Mouse (Mus musculus): ENCODE results near the gene Slc25a41.

The Slc25a41 gene

DNA sequence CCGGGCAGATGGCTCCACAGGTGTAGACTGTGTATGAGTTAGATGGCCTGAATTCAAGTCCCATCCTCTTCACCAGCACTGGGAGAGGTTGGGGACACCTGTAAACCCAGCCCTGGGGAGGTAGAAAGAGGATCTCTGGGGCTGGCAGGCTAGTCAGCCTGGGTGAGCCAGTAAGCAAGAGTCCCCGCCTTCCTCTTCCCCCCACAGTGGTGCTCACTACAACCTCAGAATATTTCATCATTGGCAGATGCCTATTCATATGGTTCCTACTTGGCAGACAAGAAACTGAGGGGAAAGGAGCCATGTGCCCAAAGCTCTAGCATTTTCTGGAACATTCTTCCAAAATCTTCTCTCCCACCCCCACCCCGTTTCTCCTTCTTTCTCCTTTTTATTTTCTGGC, 7.4 kb upstream of the Slc25a41 start:
- DNase-seq (ENCODE audit: extremely low read depth, low read depth), result no peak

DNA sequence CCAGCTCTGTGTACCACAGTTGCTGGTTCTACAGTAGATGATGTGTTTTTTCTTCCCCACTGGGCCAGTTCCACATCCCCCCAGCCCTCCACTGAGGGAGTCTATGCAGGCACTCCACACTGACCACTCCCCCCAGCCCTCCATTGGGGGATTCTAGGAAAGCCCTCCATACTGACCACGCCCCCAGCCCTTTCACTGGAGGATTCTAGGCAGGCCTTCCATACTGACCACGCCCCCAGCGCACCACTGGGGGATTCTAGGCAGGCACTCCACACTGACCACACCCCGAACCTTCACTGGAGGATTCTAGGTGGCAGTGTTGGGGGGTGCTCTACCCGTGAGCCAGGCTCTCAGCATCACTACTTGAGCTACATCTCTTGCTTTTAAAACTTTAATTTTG, 6.0 kb upstream of the Slc25a41 start:
- DNase-seq (ENCODE audit: extremely low read depth, low read depth), result no peak

- DNase-seq (ENCODE audit: extremely low read depth, low read depth), result no peak
These were observed 2.5 kb downstream of the Slc25a41 start for GRCm38 (mm10) chr17:57038978-57039377.

- no peak for DNase-seq (ENCODE audit: extremely low read depth, low read depth)
These were observed 8.6 kb downstream of the Slc25a41 start for GRCm38 (mm10) chr17:57032854-57033253.

DNA sequence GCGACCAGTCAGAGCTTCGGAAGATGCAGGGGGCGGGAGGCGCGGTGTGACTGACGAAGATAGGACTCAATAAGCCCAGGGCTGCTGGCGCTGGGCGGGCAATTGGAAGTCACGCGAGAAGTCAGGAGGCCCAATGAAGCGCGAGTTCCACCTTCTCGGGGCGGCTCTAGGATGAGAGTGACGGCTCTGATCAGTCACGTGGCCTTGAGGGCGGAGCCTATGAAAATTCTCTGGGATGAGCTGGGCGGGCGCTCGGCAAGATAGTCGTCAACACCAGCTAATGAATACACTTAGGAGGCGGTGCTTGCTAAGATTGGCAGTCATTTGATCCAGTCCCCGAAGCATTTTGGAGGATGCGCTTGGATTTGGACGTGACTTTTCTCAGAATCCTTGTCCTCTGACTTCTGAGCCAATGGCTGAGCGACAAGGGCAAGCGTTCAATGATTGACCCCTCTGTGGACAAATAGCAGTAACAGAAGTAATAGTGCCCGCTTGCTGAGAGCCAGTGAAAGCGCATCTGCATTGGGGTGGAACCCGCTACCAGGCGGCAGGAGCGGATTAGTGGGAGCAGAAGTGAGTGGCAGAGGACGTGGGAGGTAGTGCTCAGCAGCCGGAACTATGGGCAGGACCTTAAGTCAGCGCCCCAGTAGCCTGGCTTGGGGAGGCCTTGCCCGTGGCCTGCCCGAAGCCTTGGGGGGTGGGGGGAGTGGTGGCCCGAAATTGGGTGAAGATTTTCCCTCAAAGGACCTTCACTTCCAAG, 9.6 kb downstream of the Slc25a41 start:
- DNase-seq (ENCODE audit: extremely low read depth, low read depth), result peak; percentile 100

DNA sequence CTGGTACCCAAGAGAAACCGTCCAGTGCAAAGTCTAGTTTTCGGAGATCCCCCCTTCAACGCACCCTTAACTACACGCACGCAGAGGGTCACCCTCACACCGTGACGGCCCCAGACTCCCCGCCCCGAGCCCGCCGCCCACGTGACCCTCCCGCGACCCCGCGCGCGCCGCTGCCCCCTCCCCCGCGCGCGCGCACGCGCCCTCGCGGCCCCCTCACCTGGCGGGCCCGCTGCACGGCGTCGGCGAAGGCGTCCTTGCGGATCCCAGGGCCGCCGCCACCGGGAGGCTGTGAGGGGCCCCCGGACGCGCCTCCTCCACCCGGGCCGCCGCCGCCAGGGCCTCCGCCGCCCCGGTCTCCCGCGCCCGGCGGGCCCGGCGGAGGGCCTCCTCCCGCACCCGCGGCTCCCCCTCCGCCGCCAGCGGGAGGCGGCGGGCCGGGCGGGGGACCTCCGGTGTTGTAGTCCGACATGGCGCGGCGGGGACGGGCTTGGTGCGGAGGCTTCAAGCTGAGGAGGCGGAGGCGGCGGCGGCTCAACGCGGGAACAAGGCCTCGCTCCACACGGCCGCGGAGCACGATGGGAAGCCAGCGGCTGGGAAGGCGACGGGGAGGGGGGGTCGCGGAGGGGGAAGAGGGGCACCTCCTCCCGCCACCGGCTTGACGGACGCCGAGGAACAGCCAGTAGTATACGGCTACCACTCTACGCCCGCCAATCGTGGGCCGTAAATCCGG, 10.4 kb downstream of the Slc25a41 start, which contains the start of gene Khsrp:
Gene Khsrp, minus strand, starts transcription at position 592 of the 730 bp plus-strand sequence.
- no peak for DNase-seq (ENCODE audit: extremely low read depth, low read depth)

DNA sequence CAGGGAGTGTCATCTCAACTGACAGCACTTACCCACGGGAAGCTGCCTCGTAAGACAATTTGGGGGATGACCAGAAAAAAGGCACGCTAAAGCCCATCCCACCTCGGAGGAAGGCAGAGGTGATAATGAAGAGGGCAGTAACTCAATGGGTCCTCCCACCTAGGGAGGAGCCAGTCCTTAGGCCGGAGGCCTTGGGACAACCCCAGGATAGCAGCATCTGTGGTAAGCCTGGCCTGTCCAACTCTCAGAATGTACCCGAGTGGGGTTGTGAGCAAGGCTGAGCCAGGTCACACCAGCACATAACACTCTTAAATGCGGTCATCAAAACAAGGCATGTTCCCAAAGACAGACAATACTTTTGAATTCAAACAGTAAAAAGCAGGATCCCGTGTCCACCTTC, 11.8 kb downstream of the Slc25a41 start:
- DNase-seq (ENCODE audit: extremely low read depth, low read depth), result no peak

- no peak for DNase-seq (ENCODE audit: extremely low read depth, low read depth)
These were observed 14.0 kb downstream of the Slc25a41 start for GRCm38 (mm10) chr17:57027471-57027870.

DNA sequence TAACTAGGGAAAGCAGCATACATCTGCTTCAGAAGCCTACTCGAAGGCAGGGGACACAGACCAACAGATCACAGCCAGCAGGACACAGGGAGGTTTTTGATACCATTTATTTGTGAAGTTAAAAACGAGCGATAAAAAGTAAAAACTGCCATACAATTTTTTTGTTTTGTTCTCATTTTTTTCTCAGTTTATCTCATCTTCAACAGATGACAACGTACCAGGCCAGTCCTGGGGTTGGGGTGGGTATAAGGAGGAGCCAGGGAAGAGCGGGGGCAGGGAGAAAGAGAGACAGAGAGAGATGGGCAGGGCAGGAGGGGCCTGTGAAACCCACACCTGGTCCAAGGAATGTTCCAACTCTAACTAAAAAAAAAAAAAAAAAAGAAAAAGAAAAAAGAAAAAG, 20.5 kb downstream of the Slc25a41 start:
- no peak for DNase-seq (ENCODE audit: extremely low read depth, low read depth)

DNA sequence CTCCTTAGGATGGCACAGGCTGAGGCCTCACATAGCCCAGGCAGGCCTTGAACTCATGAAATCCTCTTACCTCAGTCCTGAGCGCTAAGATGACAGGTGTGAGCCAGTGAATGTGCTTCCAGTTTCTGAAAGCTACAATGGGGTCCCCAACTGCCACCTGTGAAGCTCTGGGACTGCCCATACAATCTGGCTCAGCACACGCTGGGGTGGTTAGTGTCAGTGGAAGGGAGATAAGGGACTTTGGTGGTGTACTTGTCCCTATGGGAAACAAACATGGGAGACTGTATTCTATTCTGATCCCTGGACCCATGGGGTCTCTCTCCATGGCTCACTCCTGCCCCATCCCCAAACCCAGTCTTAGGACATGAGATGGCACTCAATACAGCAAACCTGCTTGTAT, 21.8 kb downstream of the Slc25a41 start:
- no peak for DNase-seq (ENCODE audit: extremely low read depth, low read depth)

DNA sequence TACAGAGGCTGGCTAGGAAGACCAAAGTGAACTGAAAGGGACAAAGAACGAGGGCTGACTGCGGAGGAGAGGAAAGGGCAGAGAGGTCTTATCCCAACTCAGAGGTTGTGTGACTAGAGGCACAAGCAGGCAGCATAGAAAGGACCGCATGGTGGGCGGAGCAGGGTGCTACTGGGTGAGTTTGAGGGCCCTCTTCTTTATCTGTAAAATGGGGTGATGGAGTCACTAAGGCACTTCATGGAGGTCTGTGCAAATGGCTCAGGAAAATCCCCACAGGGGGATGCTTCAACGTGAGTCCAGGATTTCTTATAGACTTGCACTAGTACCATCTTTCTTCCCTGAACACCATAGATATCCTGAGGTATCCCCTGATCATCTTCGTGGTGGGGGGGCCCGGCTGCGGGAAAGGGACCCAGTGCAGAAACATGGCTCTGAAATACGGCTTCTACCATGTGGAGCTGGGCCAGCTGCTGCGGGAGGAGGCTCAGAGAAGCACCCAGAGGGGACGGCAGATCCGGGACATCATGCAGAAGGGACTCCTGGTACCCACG, 29.1 kb downstream of the Slc25a41 start:
- DNase-seq (ENCODE audit: extremely low read depth, low read depth), result no peak

DNA sequence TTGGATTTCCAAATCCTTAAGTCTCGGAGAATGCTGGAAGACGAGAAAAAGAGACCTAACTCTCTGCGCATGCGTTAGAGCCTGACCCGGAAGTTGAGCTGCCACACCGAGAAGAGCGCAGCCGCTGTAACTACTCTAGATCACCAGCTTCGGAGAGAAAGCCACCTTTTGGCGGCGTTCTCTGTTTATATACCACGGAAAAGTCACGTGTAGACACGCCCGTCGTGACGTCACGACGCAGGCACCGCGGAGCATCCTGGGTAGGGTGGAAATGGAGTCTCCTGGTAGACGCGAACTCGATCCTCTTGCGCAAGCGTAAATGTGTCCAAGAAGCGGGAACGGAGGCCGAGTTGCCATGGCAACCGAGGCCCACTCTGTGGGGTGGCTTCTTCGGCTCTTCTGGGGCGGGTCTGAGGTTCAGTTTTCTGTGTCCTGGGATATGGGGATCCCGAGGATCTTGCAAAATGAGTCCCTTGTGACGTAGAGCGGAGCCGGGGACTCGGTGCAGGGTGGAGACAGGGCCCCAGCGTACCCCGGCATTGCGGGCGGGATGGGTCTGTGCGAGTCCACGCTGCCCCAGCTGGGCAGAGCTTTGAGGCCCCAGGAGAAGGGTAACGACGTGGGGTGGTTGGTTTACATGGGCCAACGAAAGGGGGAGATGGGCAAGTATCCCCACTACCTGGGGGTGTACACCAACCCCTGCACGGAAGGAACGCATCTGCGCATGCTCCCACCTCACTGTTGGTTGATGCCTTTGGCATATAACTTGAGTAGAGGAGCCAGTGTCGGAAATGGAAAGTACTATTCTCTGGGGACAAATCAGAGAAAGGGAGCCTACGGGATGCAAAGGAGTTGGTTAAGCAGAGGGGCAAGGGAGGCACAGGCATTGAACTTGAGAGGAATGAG, 30.0 kb downstream of the Slc25a41 start, which contains the start of the genes Gtf2f1 and Gm17949:
Gene Gtf2f1, minus strand, starts transcription at position 53 of the 906 bp plus-strand sequence.
Gene Gm17949, plus strand, starts transcription at position 234 of the 906 bp plus-strand sequence.
- DNase-seq (ENCODE audit: extremely low read depth, low read depth), result peak; percentile 96

DNA sequence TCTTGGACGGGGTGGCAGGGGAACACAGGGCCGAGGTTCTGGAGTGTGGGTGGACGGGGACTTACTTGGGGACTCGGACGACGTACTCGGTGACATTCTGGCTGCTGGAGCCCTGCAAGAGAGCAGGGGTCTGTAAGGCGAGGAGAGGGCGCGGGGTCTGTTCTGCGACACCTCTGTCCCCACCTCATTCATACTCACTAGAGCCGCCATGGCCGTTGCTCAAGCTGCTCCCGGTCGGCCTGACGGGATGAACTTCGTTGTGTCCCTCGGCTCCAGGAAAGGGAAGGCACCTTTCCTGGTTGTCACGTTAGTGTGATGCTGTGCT, 30.6 kb downstream of the Slc25a41 start:
- no peak for DNase-seq (ENCODE audit: extremely low read depth, low read depth)

DNA sequence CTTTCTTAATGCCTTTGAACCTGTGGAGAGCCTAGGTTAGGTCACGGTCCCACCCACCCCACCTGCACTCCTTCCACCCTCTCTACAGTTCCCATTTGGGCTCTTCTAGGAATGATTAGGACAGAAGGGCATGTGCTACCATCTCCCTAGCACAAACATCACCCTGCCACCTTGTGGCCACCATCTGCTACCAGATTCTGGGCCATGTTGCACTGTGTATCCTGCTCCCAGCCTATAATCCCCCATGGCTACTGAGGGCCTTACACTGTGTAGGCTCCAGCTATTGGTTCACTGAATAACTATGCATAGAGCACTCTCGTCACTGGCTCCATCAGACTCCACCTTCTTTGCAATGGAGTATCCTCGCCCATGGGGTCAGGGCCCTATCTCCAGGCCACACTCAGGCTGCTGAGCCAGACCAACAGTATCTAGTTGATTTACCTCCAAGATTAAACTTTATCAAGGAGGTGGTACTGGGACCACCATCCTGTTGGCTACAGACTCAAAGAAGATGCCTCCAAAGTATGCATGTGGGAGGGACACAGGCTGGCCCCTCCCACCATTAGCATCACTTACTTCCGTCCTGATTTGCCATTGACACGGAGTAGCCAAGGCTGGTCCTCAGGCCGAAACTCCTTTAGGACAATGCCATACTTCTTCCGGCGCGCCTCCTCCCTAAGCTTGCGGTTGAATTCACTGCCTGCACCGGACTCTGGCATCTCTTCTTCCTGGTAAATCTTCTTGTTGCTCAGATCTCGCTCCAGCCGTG, 34.1 kb downstream of the Slc25a41 start:
- DNase-seq (ENCODE audit: extremely low read depth, low read depth), result no peak

DNA sequence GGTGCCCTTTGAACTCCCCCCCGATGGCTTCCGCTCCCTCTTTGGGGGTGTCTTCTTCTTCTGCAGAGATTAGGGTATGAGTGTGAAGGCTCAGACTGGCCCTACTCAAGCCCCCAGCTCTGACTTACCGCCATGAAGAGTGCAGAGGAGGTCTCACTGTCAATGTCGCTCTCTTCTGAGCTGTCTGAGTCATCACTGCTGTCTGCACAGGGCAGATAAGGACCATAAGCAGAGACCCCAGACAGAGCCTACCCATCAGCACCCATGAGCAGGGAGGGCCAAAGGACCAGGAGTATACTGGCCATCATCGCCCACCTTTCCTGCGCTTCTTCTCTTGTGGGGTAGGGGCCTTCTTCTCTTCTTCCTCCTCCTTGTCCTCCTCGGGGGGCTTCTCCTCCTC, 37.5 kb downstream of the Slc25a41 start:
- DNase-seq (ENCODE audit: extremely low read depth, low read depth), result peak; percentile 32

- no peak for DNase-seq (ENCODE audit: extremely low read depth, low read depth)
These were observed 40.2 kb downstream of the Slc25a41 start for GRCm38 (mm10) chr17:57001228-57001627.

GRCm38 (mm10) chr17:56999968-57000609, 41.4 kb downstream of the Slc25a41 start, which contains the start of gene Pspn:
Pspn (minus strand) TSS chr17:57000018.
- no peak for DNase-seq (ENCODE audit: extremely low read depth, low read depth)

DNA sequence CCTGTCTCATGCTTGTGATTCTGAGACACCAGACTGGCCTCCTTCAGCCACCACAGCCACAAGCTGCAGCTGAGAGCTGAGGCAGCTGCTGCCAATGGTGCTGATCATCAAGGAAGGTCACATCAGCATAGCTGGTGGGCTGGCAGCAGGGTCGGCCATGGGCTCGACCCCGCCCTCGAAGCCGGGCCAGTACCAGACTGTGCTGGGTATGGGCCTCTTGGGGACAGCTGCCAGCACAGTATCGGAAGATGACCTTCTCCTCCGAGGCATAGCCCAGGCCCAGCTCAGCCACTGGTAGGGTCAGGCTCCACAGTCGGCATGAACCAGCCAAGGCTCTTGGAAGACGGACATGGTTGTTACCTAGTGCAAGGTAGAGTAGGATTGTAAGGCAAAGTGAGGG, 42.0 kb downstream of the Slc25a41 start:
- no peak for DNase-seq (ENCODE audit: extremely low read depth, low read depth)

DNA sequence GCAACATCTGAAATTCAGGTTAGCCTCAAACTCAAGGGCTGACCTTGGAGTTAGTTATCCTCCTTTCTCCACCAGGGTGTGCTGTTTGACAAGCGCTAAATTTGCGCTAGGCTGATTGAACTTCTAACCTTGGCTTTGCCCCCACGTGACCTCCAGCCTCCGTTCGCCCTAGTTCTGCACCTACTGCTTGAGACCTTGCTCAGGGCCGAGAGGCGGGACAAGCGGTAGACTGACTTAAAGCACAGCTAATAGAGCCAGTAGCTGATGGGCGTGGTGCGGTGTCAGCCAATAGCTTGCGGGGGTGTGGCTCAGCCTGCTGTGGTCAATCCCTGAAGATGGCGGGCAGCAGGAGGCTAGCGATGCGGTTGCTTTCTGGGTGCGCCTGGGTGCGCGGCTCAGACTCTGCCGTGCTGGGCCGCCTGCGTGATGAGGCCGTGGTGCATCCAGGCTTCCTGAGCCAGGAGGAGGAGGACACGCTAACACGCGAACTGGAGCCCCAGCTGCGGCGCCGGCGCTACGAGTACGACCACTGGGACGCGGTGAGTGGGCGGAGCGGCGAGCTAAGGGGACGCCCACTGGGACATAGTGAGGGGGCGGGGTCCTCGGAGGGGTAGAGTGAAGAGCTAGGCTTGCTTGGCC, 44.3 kb downstream of the Slc25a41 start, which contains the start of gene Alkbh7:
Gene Alkbh7, plus strand, starts transcription at position 311 of the 639 bp plus-strand sequence.
- peak; percentile 98 for DNase-seq (ENCODE audit: extremely low read depth, low read depth)

All from MEL-GATA-1-ER (cell line).